In the genomic region with DNA sequence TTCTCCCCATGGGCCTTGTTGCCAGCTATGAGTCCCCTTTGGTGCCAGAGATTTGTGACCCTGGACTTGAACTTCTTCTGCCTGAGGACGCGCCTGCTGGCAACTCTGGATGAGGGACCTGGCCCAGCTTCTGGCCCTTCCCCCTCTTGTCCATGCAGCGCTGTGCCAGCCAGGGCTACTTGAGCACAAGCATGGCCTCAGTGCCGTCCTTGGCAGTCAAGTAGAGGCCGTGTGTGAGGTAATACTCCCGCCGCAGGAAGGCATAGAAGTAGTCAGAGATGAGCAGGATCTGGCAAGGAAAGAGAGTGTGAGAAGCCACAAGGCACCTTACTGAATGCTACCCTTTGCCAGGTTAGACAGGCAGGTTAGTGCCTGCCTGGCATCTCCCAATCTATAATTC, we compare ENCODE assay signal across 13 mouse cellular contexts. TPM values are rescaled to one million over a fixed set of nuclear protein-coding genes. Genes with fewer than 3 reads are reported as not detected.
DNase-seq lines count a peak whose midpoint lies in the region; ATAC-seq and TF ChIP-seq lines count a peak whose summit lies in the region.
"Had no signal": no experiment of that assay in that cellular context is flagged by ENCODE, and none has a peak within 500 bp of the region (broad histone marks: within the 10 kb centered on the region; RNA-seq: fewer than 3 reads in every experiment).

No protein-coding gene starts in this region.

- 91% methylated on average over 7 of the region's 7 CpGs for WGBS in heart, embryonic 11.5 days (ENCODE audit: insufficient replicate concordance)
- WGBS in heart, postnatal 0 days = 52% methylated on average over 7 of the region's 7 CpGs
- 84% methylated on average over 7 of the region's 7 CpGs for WGBS in forebrain, postnatal 0 days

- ATAC-seq in heart, embryonic 11.5 days (replicated peaks; ENCODE audit: insufficient number of reproducible peaks, low FRiP score, low TSS enrichment) = no peak
- ATAC-seq in heart, postnatal 0 days (ENCODE audit: insufficient read depth, low read depth) = no peak
- no peak for ATAC-seq in forebrain, postnatal 0 days
- ATAC-seq: forebrain, embryonic 16.5 days; midbrain, embryonic 13.5 days; Patski had no signal

- no peak overlapping the region for H3K4me3 ChIP-seq in heart, embryonic 11.5 days (ENCODE audit: low read depth, low read length)
- no peak overlapping the region for H3K4me3 ChIP-seq in heart, postnatal 0 days (ENCODE audit: low read depth, low read length)
- no peak overlapping the region for H3K4me3 ChIP-seq in forebrain, postnatal 0 days (ENCODE audit: low read depth, low read length)
- no peak overlapping the region for H3K4me3 ChIP-seq in layer of hippocampus, adult 2 months
- H3K4me3 ChIP-seq: kidney, embryonic 15.5 days had no signal

- no peaks in the 10 kb centered on the region for H3K9me3 ChIP-seq in heart, embryonic 11.5 days (replicated peaks; ENCODE audit: control insufficient read depth, low read length)
- H3K9me3 ChIP-seq in heart, postnatal 0 days (replicated peaks; ENCODE audit: control insufficient read depth, low read length) = no peaks in the 10 kb centered on the region
- no peaks in the 10 kb centered on the region for H3K9me3 ChIP-seq in forebrain, postnatal 0 days (ENCODE audit: low read length)
- H3K9me3 ChIP-seq: kidney, embryonic 15.5 days; midbrain, embryonic 13.5 days had no signal

- H3K4me2 ChIP-seq in heart, embryonic 11.5 days = no peak overlapping the region
- H3K4me2 ChIP-seq in heart, postnatal 0 days (ENCODE audit: low read depth, low read length) = no peak overlapping the region
- no peak overlapping the region for H3K4me2 ChIP-seq in forebrain, postnatal 0 days (ENCODE audit: low read depth)
- H3K4me2 ChIP-seq: kidney, embryonic 15.5 days had no signal

- peak; percentile 78 to 84 for DNase-seq in heart, adult 18-20 months
- DNase-seq in adrenal gland, adult (ENCODE audit: inconsistent age in 2 of 2, low spot score in 1 of 2) = peak; percentile 91 to 97
- peak; percentile 63 for DNase-seq in cerebellum, adult 9-10 months
- DNase-seq in heart, postnatal 0 days (ENCODE audit: low spot score) = peak; percentile 47
- DNase-seq in spleen, postnatal 36 days (ENCODE audit: low spot score in 2 of 2) = no peak
- DNase-seq in forebrain, postnatal 0 days = no peak
- no peak for DNase-seq in layer of hippocampus, adult 2 months (ENCODE audit: low spot score in 2 of 2)

- H3K27ac ChIP-seq in heart, embryonic 11.5 days (ENCODE audit: low read depth, low read length) = no peak overlapping the region
- H3K27ac ChIP-seq in heart, postnatal 0 days (ENCODE audit: low read depth) = peak overlapping the region; percentile 95
- no peak overlapping the region for H3K27ac ChIP-seq in forebrain, postnatal 0 days (ENCODE audit: low read depth, low read length)
- H3K27ac ChIP-seq in layer of hippocampus, adult 2 months = no peak overlapping the region
- H3K27ac ChIP-seq: kidney, embryonic 15.5 days; midbrain, embryonic 13.5 days; stomach, postnatal 0 days had no signal

- TF ChIP-seq EP300 in heart, postnatal 0 days (IDR thresholded peaks at IDR 0.05; ENCODE audit: low read depth) = no peak

- no peak overlapping the region for H3K9ac ChIP-seq in heart, embryonic 11.5 days (ENCODE audit: low read depth, low read length)
- H3K9ac ChIP-seq in heart, postnatal 0 days (replicated peaks; ENCODE audit: low read depth, low read length) = no peak overlapping the region
- H3K9ac ChIP-seq in forebrain, postnatal 0 days = no peak overlapping the region
- H3K9ac ChIP-seq: kidney, embryonic 15.5 days; midbrain, embryonic 13.5 days had no signal

- no peaks in the 10 kb centered on the region for H3K27me3 ChIP-seq in heart, embryonic 11.5 days (ENCODE audit: control insufficient read depth, insufficient read depth, low read length)
- H3K27me3 ChIP-seq in heart, postnatal 0 days (ENCODE audit: control insufficient read depth, insufficient read depth, low read length) = no peaks in the 10 kb centered on the region
- H3K27me3 ChIP-seq in forebrain, postnatal 0 days (ENCODE audit: insufficient read depth, low read length) = no peaks in the 10 kb centered on the region
- H3K27me3 ChIP-seq: kidney, embryonic 15.5 days; midbrain, embryonic 13.5 days; Patski had no signal

- H3K36me3 ChIP-seq in heart, embryonic 11.5 days (ENCODE audit: control insufficient read depth, insufficient read depth, low read length) = no peaks in the 10 kb centered on the region
- peaks cover 9% of the 10 kb centered on the region for H3K36me3 ChIP-seq in heart, postnatal 0 days (replicated peaks; ENCODE audit: control insufficient read depth, insufficient read depth, low read length)
- H3K36me3 ChIP-seq in forebrain, postnatal 0 days (ENCODE audit: insufficient read depth) = peaks cover 33% of the 10 kb centered on the region; the same call in 1 of the 2 replicates

- no peak for TF ChIP-seq CTCF in heart, postnatal 0 days (IDR thresholded peaks at IDR 0.05; ENCODE audit: low read depth)
- TF ChIP-seq CTCF in forebrain, postnatal 0 days (IDR thresholded peaks at IDR 0.05; ENCODE audit: low read depth) = no peak
- no peak for TF ChIP-seq CTCF in layer of hippocampus, adult 2 months (conservative IDR thresholded peaks at IDR 0.05)

- peaks cover 8% of the 10 kb centered on the region for H3K4me1 ChIP-seq in heart, embryonic 11.5 days (ENCODE audit: control insufficient read depth, insufficient read depth, low read length)
- H3K4me1 ChIP-seq in heart, postnatal 0 days (ENCODE audit: control insufficient read depth, insufficient read depth) = peaks cover 21% of the 10 kb centered on the region
- H3K4me1 ChIP-seq in forebrain, postnatal 0 days (ENCODE audit: insufficient read depth) = no peaks in the 10 kb centered on the region

RNA-seq across cellular contexts. Expression of a gene that starts 2.3 kb away (rescaled TPM):
- 100 to 1,000 TPM; 727 to 753 TPM for total RNA-seq in heart, adult 18-20 months (2021)
- 187 and 189 TPM in 2 replicates for polyA plus RNA-seq in heart, embryonic 11.5 days (2014; fragmentation: Nextera tagmentation; extraction: Ambion mirVana)
- 673 and 815 TPM in 2 replicates for total RNA-seq in heart, postnatal 0 days (2014; rRNA removed; ENCODE audit: low replicate concordance)
- 946 and 987 TPM in 2 replicates for polyA plus RNA-seq in heart, postnatal 0 days (2015; fragmentation: Nextera tagmentation; extraction: Ambion mirVana)
- total RNA-seq in forebrain, postnatal 0 days (2014; rRNA removed) = 425 and 459 TPM in 2 replicates
- 789 and 806 TPM in 2 replicates for polyA plus RNA-seq in forebrain, postnatal 0 days (2015; fragmentation: Nextera tagmentation; extraction: Ambion mirVana)
- 100 to 1,000 TPM; 215 to 248 TPM for total RNA-seq in layer of hippocampus, adult 2 months (2021)

RNA-seq across cellular contexts. Expression of a gene that starts 42.0 kb away (rescaled TPM):
- 100 to 1,000 TPM; 138 to 161 TPM for total RNA-seq in heart, adult 18-20 months (2021)
- 427 and 429 TPM in 2 replicates for polyA plus RNA-seq in heart, embryonic 11.5 days (2014; fragmentation: Nextera tagmentation; extraction: Ambion mirVana)
- 159 and 215 TPM in 2 replicates for total RNA-seq in heart, postnatal 0 days (2014; rRNA removed; ENCODE audit: low replicate concordance)
- 423 and 444 TPM in 2 replicates for polyA plus RNA-seq in heart, postnatal 0 days (2015; fragmentation: Nextera tagmentation; extraction: Ambion mirVana)
- total RNA-seq in forebrain, postnatal 0 days (2014; rRNA removed) = 310 and 492 TPM in 2 replicates
- 790 and 1,004 TPM in 2 replicates for polyA plus RNA-seq in forebrain, postnatal 0 days (2015; fragmentation: Nextera tagmentation; extraction: Ambion mirVana)
- total RNA-seq in layer of hippocampus, adult 2 months (2021) = 100 to 1,000 TPM; 283 to 297 TPM

Comparison
In these comparisons a context has a peak if more than half of its experiments do, and no peak if none do; other contexts are left out.
1. DNase-seq: peak in heart, adult 18-20 months (2 of 2), adrenal gland, adult (2 of 2), cerebellum, adult 9-10 months (single experiment) and heart, postnatal 0 days (single experiment); none in spleen, postnatal 36 days (0 of 2), forebrain, postnatal 0 days (single experiment) and layer of hippocampus, adult 2 months (0 of 2).